Mouse (Mus musculus) cortical plate, adult 2 months (tissue): ENCODE measurements at regions not wholly inside any gene's neighbourhood (a gene's known extent, or its start where the extent isn't known, plus 50 kb on each side); places are given as distances from the start of the nearest gene placed in this dataset.

Source experiments
- CTCF ChIP-seq: fragments of 200-500 bp; IDR thresholded peaks from 2 replicates; pipeline ENCODE4 v1.5.1; 2011; ENCODE audit warnings: mild to moderate bottlenecking, control low read depth, low read length; ENCODE audit not compliant: insufficient read depth; ENCODE audit errors: extremely low read depth
- POLR2A ChIP-seq: fragments of 200-500 bp; IDR thresholded peaks from 2 replicates; pipeline ENCODE4 v1.6.1; 2011; ENCODE audit warnings: mild to moderate bottlenecking, low read length, control low read depth; ENCODE audit not compliant: insufficient read depth; ENCODE audit errors: extremely low read depth

GRCm38 (mm10) chr1:142000335-142000734 is 1640.1 kb upstream of the B3galt2 start:
- TF ChIP-seq POLR2A, result no peak
- no peak for TF ChIP-seq CTCF
